Mouse (Mus musculus): ENCODE data around the gene Fnip2. TPM values are rescaled to one million over a fixed set of nuclear protein-coding genes. Genes with fewer than 3 reads are reported as not detected.

Gene Fnip2
- total and polyA plus RNA-seq, 3 experiments: 4.2 to 28.1 (median 12.2) TPM

DNA sequence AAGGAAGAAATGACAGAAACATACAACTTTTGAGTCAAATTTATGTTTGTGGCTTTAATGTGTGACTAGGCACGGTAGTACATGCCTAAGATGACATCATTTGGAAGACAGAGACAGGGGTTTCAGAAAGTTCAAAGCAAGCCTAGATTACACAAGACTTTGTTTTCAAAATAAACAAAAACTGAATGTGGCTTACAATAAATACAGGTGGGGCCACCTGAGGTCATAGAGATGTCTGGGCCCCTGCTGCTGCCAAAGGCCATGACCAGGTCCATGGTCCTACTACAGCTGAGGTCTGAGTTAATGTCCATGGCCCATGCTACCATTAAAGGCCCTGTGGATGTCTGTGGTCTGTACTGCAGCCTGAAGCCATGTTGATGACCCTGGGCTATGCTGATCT is 154.1 kb downstream of the Fnip2 start:
- no peak for TF ChIP-seq EP300 (IDR thresholded peaks at IDR 0.05; ENCODE audit: insufficient read depth, low read depth, low read length)
- TF ChIP-seq CTCF (IDR thresholded peaks at IDR 0.05): no peak
- TF ChIP-seq POLR2A (IDR thresholded peaks at IDR 0.05; ENCODE audit: insufficient read depth, low read depth, low read length): no peak
- DNase-seq: no peak
- 98% methylated on average over 1 of the region's 1 CpGs for WGBS
- no peaks in the 10 kb centered on the region for H3K36me3 ChIP-seq (ENCODE audit: control insufficient read depth, insufficient read depth, low read length)
- no peak overlapping the region for H3K27ac ChIP-seq
- H3K27me3 ChIP-seq (ENCODE audit: control insufficient read depth, insufficient read depth, low read length): no peaks in the 10 kb centered on the region
- H3K9ac ChIP-seq (ENCODE audit: low read depth, low read length): no peak overlapping the region
- H3K4me3 ChIP-seq: no peak overlapping the region
- peaks cover 2% of the 10 kb centered on the region; the same call in 1 of the 2 replicates for H3K4me1 ChIP-seq (ENCODE audit: control insufficient read depth, insufficient read depth, low read length)
- intact Hi-C loops (cut with DNase I): no loop called here
- H3K79me2 ChIP-seq (replicated peaks; ENCODE audit: control insufficient read depth, insufficient read depth, low read length): no peaks in the 10 kb centered on the region

DNA sequence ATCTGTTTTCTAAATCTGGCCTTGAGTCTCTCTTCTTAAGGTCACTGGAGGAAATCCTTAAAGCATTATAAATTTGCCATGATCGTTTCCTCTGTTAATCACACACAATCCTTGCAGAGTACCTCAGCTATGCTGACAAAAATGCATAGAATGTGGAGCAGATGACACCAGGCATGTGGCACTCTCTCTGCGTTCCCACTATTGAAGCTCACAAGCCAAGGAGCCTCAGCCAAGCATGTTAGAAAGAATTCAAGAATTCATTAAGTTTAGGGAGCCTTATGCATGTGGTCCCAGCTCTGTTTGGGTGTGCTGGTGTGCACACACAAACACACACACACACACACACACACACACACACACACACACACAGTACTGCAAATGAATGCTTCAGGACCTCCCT is 155.9 kb downstream of the Fnip2 start:
- Histone ChIP-seq H3K4me1 (ENCODE audit: control insufficient read depth, insufficient read depth, low read length) (peaks cover 2% of the 10 kb centered on the region; the same call in 1 of the 2 replicates), H3K9ac (ENCODE audit: low read depth, low read length) (no peak overlapping the region), H3K27ac (no peak overlapping the region), H3K4me3 (no peak overlapping the region), H3K36me3 (ENCODE audit: control insufficient read depth, insufficient read depth, low read length) (no peaks in the 10 kb centered on the region), H3K79me2 (replicated peaks; ENCODE audit: control insufficient read depth, insufficient read depth, low read length) (no peaks in the 10 kb centered on the region), H3K27me3 (ENCODE audit: control insufficient read depth, insufficient read depth, low read length) (no peaks in the 10 kb centered on the region)
- TF ChIP-seq EP300 (IDR thresholded peaks at IDR 0.05; ENCODE audit: insufficient read depth, low read depth, low read length) (no peak), POLR2A (IDR thresholded peaks at IDR 0.05; ENCODE audit: insufficient read depth, low read depth, low read length) (no peak), CTCF (IDR thresholded peaks at IDR 0.05) (no peak)
- intact Hi-C loops (cut with DNase I): no loop called here
- no peak for DNase-seq
- WGBS: 37% methylated on average over 2 of the region's 2 CpGs

DNA sequence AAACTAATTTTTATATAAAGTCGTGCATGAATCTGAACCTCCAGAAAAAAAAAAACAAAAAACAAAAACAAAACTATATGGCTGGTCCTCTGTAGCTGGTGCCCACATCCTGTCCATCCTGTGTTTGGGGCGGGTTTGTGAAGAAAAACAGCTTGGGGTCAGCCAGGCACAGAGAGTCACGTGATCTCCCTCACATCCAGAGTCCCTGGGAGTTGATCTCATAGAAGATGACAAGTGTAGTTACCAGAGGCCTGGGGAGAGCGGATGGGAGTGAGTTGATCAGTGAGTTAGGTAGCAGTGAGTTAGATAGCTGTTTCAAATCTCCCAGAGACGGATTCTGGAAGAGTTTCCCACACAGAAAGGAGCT is 157.0 kb downstream of the Fnip2 start:
- no peaks in the 10 kb centered on the region for H3K27me3 ChIP-seq (ENCODE audit: control insufficient read depth, insufficient read depth, low read length)
- no peaks in the 10 kb centered on the region for H3K36me3 ChIP-seq (ENCODE audit: control insufficient read depth, insufficient read depth, low read length)
- no peak for TF ChIP-seq POLR2A (IDR thresholded peaks at IDR 0.05; ENCODE audit: insufficient read depth, low read depth, low read length)
- TF ChIP-seq EP300 (IDR thresholded peaks at IDR 0.05; ENCODE audit: insufficient read depth, low read depth, low read length): no peak
- TF ChIP-seq CTCF (IDR thresholded peaks at IDR 0.05): no peak
- H3K9ac ChIP-seq (ENCODE audit: low read depth, low read length): no peak overlapping the region
- WGBS: 60% methylated on average over 5 of the region's 5 CpGs
- no peaks in the 10 kb centered on the region for H3K79me2 ChIP-seq (replicated peaks; ENCODE audit: control insufficient read depth, insufficient read depth, low read length)
- DNase-seq: no peak
- intact Hi-C loops (cut with DNase I): no loop called here
- peaks cover 2% of the 10 kb centered on the region for H3K4me1 ChIP-seq (ENCODE audit: control insufficient read depth, insufficient read depth, low read length)
- H3K27ac ChIP-seq: no peak overlapping the region
- H3K4me3 ChIP-seq: no peak overlapping the region

- no peaks in the 10 kb centered on the region for H3K79me2 ChIP-seq (replicated peaks; ENCODE audit: control insufficient read depth, insufficient read depth, low read length)
- TF ChIP-seq CTCF (IDR thresholded peaks at IDR 0.05) (no peak), EP300 (IDR thresholded peaks at IDR 0.05; ENCODE audit: insufficient read depth, low read depth, low read length) (no peak), POLR2A (IDR thresholded peaks at IDR 0.05; ENCODE audit: insufficient read depth, low read depth, low read length) (no peak)
- H3K9ac ChIP-seq (ENCODE audit: low read depth, low read length): no peak overlapping the region
- no peaks in the 10 kb centered on the region for H3K36me3 ChIP-seq (ENCODE audit: control insufficient read depth, insufficient read depth, low read length)
- no peaks in the 10 kb centered on the region for H3K27me3 ChIP-seq (ENCODE audit: control insufficient read depth, insufficient read depth, low read length)
- no peak for DNase-seq
- intact Hi-C loops (cut with DNase I): no loop called here
- no peak overlapping the region for H3K4me3 ChIP-seq
- peaks cover 2% of the 10 kb centered on the region for H3K4me1 ChIP-seq (ENCODE audit: control insufficient read depth, insufficient read depth, low read length)
- no peak overlapping the region for H3K27ac ChIP-seq
- WGBS: 69% methylated on average over 9 of the region's 10 CpGs
Observed at GRCm38 (mm10) chr3:79409927-79410628, 157.5 kb downstream of the Fnip2 start.

- TF ChIP-seq POLR2A (IDR thresholded peaks at IDR 0.05; ENCODE audit: insufficient read depth, low read depth, low read length): no peak
- no peak for TF ChIP-seq EP300 (IDR thresholded peaks at IDR 0.05; ENCODE audit: insufficient read depth, low read depth, low read length)
- TF ChIP-seq CTCF (IDR thresholded peaks at IDR 0.05): no peak
- Histone ChIP-seq H3K79me2 (replicated peaks; ENCODE audit: control insufficient read depth, insufficient read depth, low read length) (no peaks in the 10 kb centered on the region), H3K27ac (no peak overlapping the region), H3K27me3 (ENCODE audit: control insufficient read depth, insufficient read depth, low read length) (no peaks in the 10 kb centered on the region), H3K36me3 (ENCODE audit: control insufficient read depth, insufficient read depth, low read length) (no peaks in the 10 kb centered on the region), H3K4me1 (ENCODE audit: control insufficient read depth, insufficient read depth, low read length) (peaks cover 2% of the 10 kb centered on the region), H3K4me3 (no peak overlapping the region), H3K9ac (ENCODE audit: low read depth, low read length) (no peak overlapping the region)
- intact Hi-C loops (cut with DNase I): no loop called here
- WGBS: 83% methylated on average over 4 of the region's 4 CpGs
- no peak for DNase-seq
Observed at GRCm38 (mm10) chr3:79408546-79408945, 159.1 kb downstream of the Fnip2 start.

Other genes with a start within 250 kb of the Fnip2 start
- gene Gm17359, start 231.1 kb downstream of the Fnip2 start, total RNA-seq (2021): not detected
- 0.14 and 0.15 TPM in 2 replicates for gene Gm17359, start 231.1 kb downstream of the Fnip2 start, polyA plus RNA-seq (2012; rRNA removed)
- gene Ppid, start 23.5 kb upstream of the Fnip2 start, total RNA-seq (2021): 10 to 100 TPM; 39.9 to 42.9 TPM
- gene Ppid, start 23.5 kb upstream of the Fnip2 start, polyA plus RNA-seq (2012; rRNA removed): 8.9 and 20.6 TPM in 2 replicates
- 1 to 10 TPM in 1 of 2 experiments, under 1 TPM in 1; 0.99 to 1.7 TPM for gene 4930579G24Rik, start 61.3 kb upstream of the Fnip2 start, total RNA-seq (2021)
- gene 4930579G24Rik, start 61.3 kb upstream of the Fnip2 start, polyA plus RNA-seq (2012; rRNA removed): 1.2 and 1.8 TPM in 2 replicates
- 100 to 1,000 TPM; 525 to 610 TPM for gene Etfdh, start 61.7 kb upstream of the Fnip2 start, total RNA-seq (2021)
- gene Etfdh, start 61.7 kb upstream of the Fnip2 start, polyA plus RNA-seq (2012; rRNA removed): 433 and 567 TPM in 2 replicates
- gene Rxfp1, start 170.1 kb upstream of the Fnip2 start, total RNA-seq (2021): 1 to 10 TPM; 1.2 to 1.3 TPM
- gene Rxfp1, start 170.1 kb upstream of the Fnip2 start, polyA plus RNA-seq (2012; rRNA removed): 2.6 and 5.1 TPM in 2 replicates